Mouse (Mus musculus): Measurements from ENCODE around the gene Cx3cl1. TPM values are rescaled to one million over a fixed set of nuclear protein-coding genes. Genes with fewer than 3 reads are reported as not detected.

Cx3cl1 gene
- polyA plus RNA-seq, 1 experiment from 2014 or later, result 41.3 TPM

- H3K27me3 ChIP-seq (replicated peaks), result no peaks in the 10 kb centered on the region
- ATAC-seq (replicated peaks), result no peak
- H3K4me1 ChIP-seq, result no peaks in the 10 kb centered on the region
- no peaks in the 10 kb centered on the region for H3K9me3 ChIP-seq
- H3K9ac ChIP-seq, result no peak overlapping the region
- WGBS, result 82% methylated on average over 8 of the region's 8 CpGs
- H3K27ac ChIP-seq, result no peak overlapping the region
- H3K36me3 ChIP-seq (replicated peaks), result no peaks in the 10 kb centered on the region
- H3K4me3 ChIP-seq, result no peak overlapping the region
- no peak overlapping the region for H3K4me2 ChIP-seq
These were observed 25.0 kb upstream of the Cx3cl1 start for GRCm38 (mm10) chr8:94746832-94747231.

- no peaks in the 10 kb centered on the region for H3K36me3 ChIP-seq (replicated peaks)
- H3K27me3 ChIP-seq (replicated peaks), result no peaks in the 10 kb centered on the region
- H3K4me3 ChIP-seq, result no peak overlapping the region
- 66% methylated on average over 4 of the region's 4 CpGs for WGBS
- no peaks in the 10 kb centered on the region for H3K9me3 ChIP-seq
- no peak overlapping the region for H3K4me2 ChIP-seq
- no peaks in the 10 kb centered on the region for H3K4me1 ChIP-seq
- no peak for ATAC-seq (replicated peaks)
- H3K9ac ChIP-seq, result no peak overlapping the region
- no peak overlapping the region for H3K27ac ChIP-seq
These were observed 23.4 kb upstream of the Cx3cl1 start for GRCm38 (mm10) chr8:94748363-94748762.

GRCm38 (mm10) chr8:94749942-94750341 lies 21.9 kb upstream of the Cx3cl1 start:
- no peaks in the 10 kb centered on the region for H3K27me3 ChIP-seq (replicated peaks)
- H3K4me2 ChIP-seq, result no peak overlapping the region
- no peaks in the 10 kb centered on the region for H3K36me3 ChIP-seq (replicated peaks)
- no peak overlapping the region for H3K4me3 ChIP-seq
- H3K4me1 ChIP-seq, result no peaks in the 10 kb centered on the region
- no peak overlapping the region for H3K27ac ChIP-seq
- no peak overlapping the region for H3K9ac ChIP-seq
- ATAC-seq (replicated peaks), result no peak
- H3K9me3 ChIP-seq, result no peaks in the 10 kb centered on the region
- WGBS, result 90% methylated on average over 3 of the region's 3 CpGs

- Histone ChIP-seq H3K4me3 (no peak overlapping the region), H3K4me1 (no peaks in the 10 kb centered on the region), H3K27me3 (replicated peaks) (no peaks in the 10 kb centered on the region), H3K36me3 (replicated peaks) (no peaks in the 10 kb centered on the region), H3K9ac (no peak overlapping the region), H3K4me2 (no peak overlapping the region), H3K9me3 (no peaks in the 10 kb centered on the region), H3K27ac (no peak overlapping the region)
- ATAC-seq (replicated peaks), result no peak
- 85% methylated on average over 10 of the region's 10 CpGs for WGBS
These were observed 20.6 kb upstream of the Cx3cl1 start for GRCm38 (mm10) chr8:94751023-94751849.

GRCm38 (mm10) chr8:94754006-94754405 lies 17.8 kb upstream of the Cx3cl1 start:
- H3K4me3 ChIP-seq, result no peak overlapping the region
- ATAC-seq (replicated peaks), result no peak
- WGBS, result 94% methylated on average over 2 of the region's 2 CpGs
- no peaks in the 10 kb centered on the region for H3K4me1 ChIP-seq
- no peaks in the 10 kb centered on the region for H3K9me3 ChIP-seq
- H3K4me2 ChIP-seq, result no peak overlapping the region
- no peaks in the 10 kb centered on the region for H3K27me3 ChIP-seq (replicated peaks)
- no peak overlapping the region for H3K27ac ChIP-seq
- H3K9ac ChIP-seq, result no peak overlapping the region
- no peaks in the 10 kb centered on the region for H3K36me3 ChIP-seq (replicated peaks)

GRCm38 (mm10) chr8:94754486-94754885 lies 17.3 kb upstream of the Cx3cl1 start:
- no peak for ATAC-seq (replicated peaks)
- Histone ChIP-seq H3K36me3 (replicated peaks) (no peaks in the 10 kb centered on the region), H3K4me1 (no peaks in the 10 kb centered on the region), H3K9ac (no peak overlapping the region), H3K9me3 (no peaks in the 10 kb centered on the region), H3K4me2 (no peak overlapping the region), H3K27ac (no peak overlapping the region), H3K4me3 (no peak overlapping the region), H3K27me3 (replicated peaks) (no peaks in the 10 kb centered on the region)
- WGBS, result 60% methylated on average over 2 of the region's 2 CpGs

- no peak overlapping the region for H3K27ac ChIP-seq
- H3K4me3 ChIP-seq, result no peak overlapping the region
- peaks cover 5% of the 10 kb centered on the region; the same call in 1 of the 2 replicates for H3K27me3 ChIP-seq (replicated peaks)
- no peak overlapping the region for H3K9ac ChIP-seq
- peaks cover 12% of the 10 kb centered on the region for H3K4me1 ChIP-seq
- no peak for ATAC-seq (replicated peaks)
- H3K9me3 ChIP-seq, result no peaks in the 10 kb centered on the region
- H3K4me2 ChIP-seq, result no peak overlapping the region
- WGBS, result 79% methylated on average over 9 of the region's 9 CpGs
- no peaks in the 10 kb centered on the region for H3K36me3 ChIP-seq (replicated peaks)
These were observed 4.8 kb upstream of the Cx3cl1 start for GRCm38 (mm10) chr8:94767035-94767434.

GRCm38 (mm10) chr8:94770945-94771344 lies 864 bp upstream of the Cx3cl1 start:
- H3K27ac ChIP-seq, result no peak overlapping the region
- ATAC-seq (replicated peaks), result 0 out of 2 replicates have a peak, but pooled peaks have one; percentile 11
- peak overlapping the region; percentile 82; the same call in 1 of the 2 replicates for H3K4me2 ChIP-seq
- no peak overlapping the region for H3K4me3 ChIP-seq
- no peak overlapping the region for H3K9ac ChIP-seq
- H3K9me3 ChIP-seq, result no peaks in the 10 kb centered on the region
- peaks cover 33% of the 10 kb centered on the region for H3K4me1 ChIP-seq
- no peaks in the 10 kb centered on the region for H3K36me3 ChIP-seq (replicated peaks)
- WGBS, result 47% methylated on average over 6 of the region's 6 CpGs
- peaks cover 5% of the 10 kb centered on the region; the same call in 1 of the 2 replicates for H3K27me3 ChIP-seq (replicated peaks)

GRCm38 (mm10) chr8:94773048-94773447 lies 1.2 kb downstream of the Cx3cl1 start:
- H3K27ac ChIP-seq, result 0 out of 2 replicates have a peak overlapping the region, but pooled peaks have one; percentile 75
- peaks cover 5% of the 10 kb centered on the region; the same call in 1 of the 2 replicates for H3K27me3 ChIP-seq (replicated peaks)
- peaks cover 37% of the 10 kb centered on the region for H3K4me1 ChIP-seq
- H3K4me2 ChIP-seq, result peak overlapping the region; percentile 82
- no peak for ATAC-seq (replicated peaks)
- peak overlapping the region; percentile 52 for H3K9ac ChIP-seq
- WGBS, result 50% methylated on average over 6 of the region's 6 CpGs
- no peaks in the 10 kb centered on the region for H3K36me3 ChIP-seq (replicated peaks)
- no peaks in the 10 kb centered on the region for H3K9me3 ChIP-seq
- peak overlapping the region; percentile 64 for H3K4me3 ChIP-seq

- peaks cover 43% of the 10 kb centered on the region for H3K4me1 ChIP-seq
- H3K9me3 ChIP-seq, result no peaks in the 10 kb centered on the region
- H3K4me3 ChIP-seq, result peak overlapping the region; percentile 64
- 7% methylated on average over 12 of the region's 12 CpGs for WGBS
- ATAC-seq (replicated peaks), result 0 out of 2 replicates have a peak, but pooled peaks have one; percentile 22
- peaks cover 5% of the 10 kb centered on the region; the same call in 1 of the 2 replicates for H3K27me3 ChIP-seq (replicated peaks)
- no peaks in the 10 kb centered on the region for H3K36me3 ChIP-seq (replicated peaks)
- peak overlapping the region; percentile 82 for H3K4me2 ChIP-seq
- peak overlapping the region; percentile 16 for H3K27ac ChIP-seq
- H3K9ac ChIP-seq, result peak overlapping the region; percentile 4; the same call in 1 of the 2 replicates
These were observed 1.9 kb downstream of the Cx3cl1 start for GRCm38 (mm10) chr8:94773700-94774171.

GRCm38 (mm10) chr8:94774601-94775000 lies 2.8 kb downstream of the Cx3cl1 start:
- 74% methylated on average over 1 of the region's 1 CpGs for WGBS
- Histone ChIP-seq H3K4me3 (no peak overlapping the region), H3K27ac (no peak overlapping the region), H3K9me3 (no peaks in the 10 kb centered on the region), H3K9ac (no peak overlapping the region), H3K36me3 (replicated peaks) (no peaks in the 10 kb centered on the region), H3K27me3 (replicated peaks) (peaks cover 5% of the 10 kb centered on the region; the same call in 1 of the 2 replicates), H3K4me2 (no peak overlapping the region), H3K4me1 (peaks cover 46% of the 10 kb centered on the region)
- ATAC-seq (replicated peaks), result no peak

GRCm38 (mm10) chr8:94776346-94776745 lies 4.5 kb downstream of the Cx3cl1 start:
- WGBS, result 91% methylated on average over 2 of the region's 2 CpGs
- no peak overlapping the region for H3K4me2 ChIP-seq
- no peak overlapping the region for H3K4me3 ChIP-seq
- no peak overlapping the region for H3K27ac ChIP-seq
- no peaks in the 10 kb centered on the region for H3K36me3 ChIP-seq (replicated peaks)
- H3K9me3 ChIP-seq, result no peaks in the 10 kb centered on the region
- no peak overlapping the region for H3K9ac ChIP-seq
- ATAC-seq (replicated peaks), result no peak
- peaks cover 39% of the 10 kb centered on the region for H3K4me1 ChIP-seq
- no peaks in the 10 kb centered on the region for H3K27me3 ChIP-seq (replicated peaks)
